Mouse (Mus musculus): ENCODE data around the gene Heatr5a. TPM values are rescaled to one million over a fixed set of nuclear protein-coding genes. Genes with fewer than 3 reads are reported as not detected.

The Heatr5a gene
- total and polyA plus RNA-seq, 3 experiments, result 20.6 to 23.6 (median 21.4) TPM

DNA sequence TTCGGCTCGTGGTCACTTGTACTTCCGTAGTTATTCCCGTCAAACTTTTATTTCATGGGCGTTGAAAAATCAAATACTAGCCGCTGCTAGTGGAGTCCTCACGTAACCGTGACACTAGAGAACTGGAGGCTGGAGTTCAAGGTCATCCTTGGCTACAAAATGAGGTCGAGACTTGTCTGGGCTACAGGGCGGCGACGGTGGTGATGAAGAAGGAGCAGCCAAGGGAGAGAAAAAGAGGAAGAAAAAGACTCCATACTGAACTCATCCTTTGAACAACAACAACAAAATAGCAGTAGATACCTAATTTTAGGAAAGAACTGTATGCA lies 141.1 kb downstream of the Heatr5a start:
- H3K36me3 ChIP-seq (ENCODE audit: control insufficient read depth, insufficient read depth, low read length), result peaks cover 21% of the 10 kb centered on the region
- under 1% methylated on average over 12 of the region's 12 CpGs for WGBS
- H3K9ac ChIP-seq (ENCODE audit: low read depth, low read length), result peak overlapping the region; percentile 93
- peaks cover 4% of the 10 kb centered on the region; the same call in 1 of the 2 replicates for H3K4me1 ChIP-seq (ENCODE audit: control insufficient read depth, insufficient read depth, low read length)
- DNase-seq, result no peak
- peak overlapping the region; percentile 78 for H3K4me3 ChIP-seq
- H3K27ac ChIP-seq, result peak overlapping the region; percentile 95
- TF ChIP-seq EP300 (IDR thresholded peaks at IDR 0.05; ENCODE audit: insufficient read depth, low read depth, low read length) (no peak), POLR2A (IDR thresholded peaks at IDR 0.05; ENCODE audit: insufficient read depth, low read depth, low read length) (no peak), CTCF (IDR thresholded peaks at IDR 0.05) (no peak)
- intact Hi-C loops (cut with DNase I), result no loop called here
- H3K79me2 ChIP-seq (replicated peaks; ENCODE audit: control insufficient read depth, insufficient read depth, low read length), result peaks cover 2% of the 10 kb centered on the region; the same call in 1 of the 2 replicates
- H3K27me3 ChIP-seq (ENCODE audit: control insufficient read depth, insufficient read depth, low read length), result no peaks in the 10 kb centered on the region

- Histone ChIP-seq H3K27me3 (ENCODE audit: control insufficient read depth, insufficient read depth, low read length) (no peaks in the 10 kb centered on the region), H3K79me2 (replicated peaks; ENCODE audit: control insufficient read depth, insufficient read depth, low read length) (peaks cover 2% of the 10 kb centered on the region; the same call in 1 of the 2 replicates), H3K4me3 (peak within 1 kb of the TSS; percentile 78), H3K36me3 (ENCODE audit: control insufficient read depth, insufficient read depth, low read length) (peaks cover 21% of the 10 kb centered on the region), H3K9ac (ENCODE audit: low read depth, low read length) (peak within 1 kb of the TSS; percentile 93), H3K4me1 (ENCODE audit: control insufficient read depth, insufficient read depth, low read length) (peaks cover 4% of the 10 kb centered on the region; the same call in 1 of the 2 replicates), H3K27ac (peak within 1 kb of the TSS; percentile 95)
- peak; percentile 92 to 93 for DNase-seq
- intact Hi-C loops (cut with DNase I), result loop anchor here (1.0 to 5.0 kb wide), 4 partner anchors 15 to 173 kb away; no protein-coding TSS in a partner anchor
- WGBS, result 1% methylated on average over 92 of the region's 114 CpGs
- TF ChIP-seq POLR2A (IDR thresholded peaks at IDR 0.05; ENCODE audit: insufficient read depth, low read depth, low read length) (peak; percentile 2), CTCF (IDR thresholded peaks at IDR 0.05) (peak; percentile 67), EP300 (IDR thresholded peaks at IDR 0.05; ENCODE audit: insufficient read depth, low read depth, low read length) (0 out of 2 replicates have a peak, but pooled peaks have one; percentile 15)
These were observed 141.6 kb downstream of the Heatr5a start, which contains the start of gene Hectd1 for GRCm38 (mm10) chr12:51829290-51830076. TSS of gene Hectd1 (minus strand) at chr12:51829536.

DNA sequence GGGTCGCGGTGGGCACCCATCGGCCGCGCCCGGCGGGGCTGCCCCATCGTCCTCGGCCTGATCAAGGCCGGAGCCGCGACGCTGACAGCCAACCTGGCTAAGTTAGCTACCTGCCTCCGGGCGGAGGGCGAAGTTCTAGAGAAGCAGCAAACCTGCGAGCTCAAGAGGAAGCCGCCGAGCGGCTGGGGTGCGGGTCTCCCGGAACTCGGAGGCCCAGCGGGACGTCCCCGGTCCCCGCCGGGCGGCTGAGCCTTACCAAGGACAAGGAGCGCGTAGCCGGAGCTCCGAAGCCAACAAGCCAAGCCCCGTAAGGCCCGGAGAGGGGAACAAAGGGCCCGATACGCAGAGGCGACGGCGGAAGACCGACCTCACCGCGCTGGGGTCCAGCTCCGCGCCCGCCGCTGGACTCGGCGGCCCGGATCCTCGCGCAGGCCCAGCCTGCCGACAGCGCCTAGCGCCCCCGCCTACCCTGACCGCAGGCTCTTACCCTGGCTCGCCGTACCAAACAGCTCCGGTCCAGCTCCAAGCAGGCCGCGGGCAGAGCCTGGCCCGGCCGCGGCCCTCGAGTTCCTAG lies 142.3 kb downstream of the Heatr5a start:
- under 1% methylated on average over 65 of the region's 66 CpGs for WGBS
- intact Hi-C loops (cut with DNase I), result loop anchor here (1.0 to 5.0 kb wide), 4 partner anchors 15 to 173 kb away; no protein-coding TSS in a partner anchor

DNA sequence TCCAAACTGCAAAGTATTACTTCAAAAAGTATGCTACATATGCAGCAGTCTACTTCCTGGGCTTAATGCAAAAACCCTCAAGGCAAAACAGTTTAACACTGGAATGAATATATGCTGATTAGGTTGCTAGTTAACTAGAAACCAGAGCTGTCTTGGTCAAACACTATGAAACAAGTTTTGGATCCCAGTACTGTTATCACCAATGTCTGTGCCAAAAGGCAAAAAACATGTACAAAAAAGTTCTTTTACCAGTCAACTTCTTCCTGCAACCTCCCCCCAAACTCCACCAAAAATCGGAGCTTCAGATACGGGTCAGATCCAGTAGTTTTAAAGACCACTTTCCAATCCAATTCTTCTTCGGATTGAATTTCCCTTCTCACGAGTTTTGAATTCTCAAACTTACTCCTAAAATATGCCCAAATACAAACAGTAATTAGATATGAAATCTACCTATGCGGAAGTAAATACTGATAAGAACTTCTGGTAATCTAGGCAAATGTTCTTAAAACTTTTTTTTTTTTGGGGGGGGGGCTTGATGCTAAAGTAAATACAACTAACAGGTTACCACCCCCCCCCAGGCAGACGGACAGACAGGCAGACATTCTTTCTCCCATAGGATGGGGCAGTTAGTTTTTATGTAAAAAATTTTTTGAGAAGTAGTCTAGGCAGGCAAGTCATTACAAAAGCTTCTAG lies 143.0 kb downstream of the Heatr5a start:
- H3K27ac ChIP-seq, result peak overlapping the region; percentile 95
- TF ChIP-seq CTCF (IDR thresholded peaks at IDR 0.05), result no peak
- TF ChIP-seq EP300 (IDR thresholded peaks at IDR 0.05; ENCODE audit: insufficient read depth, low read depth, low read length), result no peak
- TF ChIP-seq POLR2A (IDR thresholded peaks at IDR 0.05; ENCODE audit: insufficient read depth, low read depth, low read length), result no peak
- intact Hi-C loops (cut with DNase I), result loop anchor here (2.0 to 5.0 kb wide), 3 partner anchors 39 to 174 kb away; no protein-coding TSS in a partner anchor
- no peak for DNase-seq
- peak overlapping the region; percentile 78 for H3K4me3 ChIP-seq
- no peaks in the 10 kb centered on the region for H3K27me3 ChIP-seq (ENCODE audit: control insufficient read depth, insufficient read depth, low read length)
- H3K79me2 ChIP-seq (replicated peaks; ENCODE audit: control insufficient read depth, insufficient read depth, low read length), result peaks cover 4% of the 10 kb centered on the region
- H3K9ac ChIP-seq (ENCODE audit: low read depth, low read length), result peak overlapping the region; percentile 93
- 7% methylated on average over 6 of the region's 6 CpGs for WGBS
- peaks cover 24% of the 10 kb centered on the region for H3K36me3 ChIP-seq (ENCODE audit: control insufficient read depth, insufficient read depth, low read length)
- H3K4me1 ChIP-seq (ENCODE audit: control insufficient read depth, insufficient read depth, low read length), result peaks cover 6% of the 10 kb centered on the region

More for the DNA sequence above, 142.3 kb downstream of the Heatr5a start:
- Histone ChIP-seq H3K4me3 (peak overlapping the region; percentile 78), H3K79me2 (replicated peaks; ENCODE audit: control insufficient read depth, insufficient read depth, low read length) (peaks cover 4% of the 10 kb centered on the region), H3K27me3 (ENCODE audit: control insufficient read depth, insufficient read depth, low read length) (no peaks in the 10 kb centered on the region), H3K36me3 (ENCODE audit: control insufficient read depth, insufficient read depth, low read length) (peaks cover 24% of the 10 kb centered on the region), H3K9ac (ENCODE audit: low read depth, low read length) (peak overlapping the region; percentile 93), H3K4me1 (ENCODE audit: control insufficient read depth, insufficient read depth, low read length) (peaks cover 4% of the 10 kb centered on the region; the same call in 1 of the 2 replicates), H3K27ac (peak overlapping the region; percentile 95)
- TF ChIP-seq EP300 (IDR thresholded peaks at IDR 0.05; ENCODE audit: insufficient read depth, low read depth, low read length), result no peak
- TF ChIP-seq CTCF (IDR thresholded peaks at IDR 0.05), result no peak
- TF ChIP-seq POLR2A (IDR thresholded peaks at IDR 0.05; ENCODE audit: insufficient read depth, low read depth, low read length), result no peak
- DNase-seq, result no peak

Other genes with a start within 250 kb of the Heatr5a start
- 10 to 100 TPM; 74.9 to 85.1 TPM for gene Hectd1, start 141.8 kb downstream of the Heatr5a start, total RNA-seq (2021)
- gene Hectd1, start 141.8 kb downstream of the Heatr5a start, polyA plus RNA-seq (2012; rRNA removed), result 17.3 and 36.7 TPM in 2 replicates
- 1 to 10 TPM; 4.4 to 5.5 TPM for gene Dtd2, start 35.2 kb upstream of the Heatr5a start, total RNA-seq (2021)
- 3.9 and 5.9 TPM in 2 replicates for gene Dtd2, start 35.2 kb upstream of the Heatr5a start, polyA plus RNA-seq (2012; rRNA removed)
- not detected for gene Gpr33, start 56.7 kb upstream of the Heatr5a start, total RNA-seq (2021)
- gene Gpr33, start 56.7 kb upstream of the Heatr5a start, polyA plus RNA-seq (2012; rRNA removed), result not detected in 2 replicates
- 10 to 100 TPM in 1 of 2 experiments, 1 to 10 TPM in 1; 7.5 to 10.3 TPM for gene Nubpl, start 126.4 kb upstream of the Heatr5a start, total RNA-seq (2021)
- gene Nubpl, start 126.4 kb upstream of the Heatr5a start, polyA plus RNA-seq (2012; rRNA removed), result 3.2 and 4.3 TPM in 2 replicates